Mouse (Mus musculus) testis, adult 2 months (tissue): ENCODE results near the gene Taok2. TPM values are rescaled to one million over a fixed set of nuclear protein-coding genes. Genes with fewer than 3 reads are reported as not detected.

Experiments used
- H3K27ac ChIP-seq: fragments of 200-500 bp; 2 replicates; pipeline ENCODE4 v1.5.1; 2012; ENCODE audit warnings: low read depth, low read length; ENCODE audit not compliant: control insufficient read depth, insufficient read depth
- H3K27me3 ChIP-seq: fragments of 200-500 bp; 2 replicates; pipeline ENCODE4 v1.6.1; 2012; ENCODE audit warnings: mild to moderate bottlenecking, low read length, moderate library complexity; ENCODE audit not compliant: control insufficient read depth, insufficient read depth
- H3K36me3 ChIP-seq: fragments of 200-500 bp; 2 replicates; pipeline ENCODE4 v1.6.1; 2012; ENCODE audit warnings: mild to moderate bottlenecking, low read length; ENCODE audit not compliant: control insufficient read depth, insufficient read depth
- H3K4me1 ChIP-seq: fragments of 200-500 bp; 2 replicates; pipeline ENCODE4 v1.6.1; 2012; ENCODE audit warnings: low read length; ENCODE audit not compliant: control insufficient read depth, insufficient read depth
- H3K4me3 ChIP-seq: fragments of 200-500 bp; 2 replicates; pipeline ENCODE4 v1.5.1; 2012; ENCODE audit warnings: low read depth, mild to moderate bottlenecking, low read length, moderate library complexity, mixed read lengths; ENCODE audit not compliant: control insufficient read depth
- CTCF ChIP-seq: fragments of 200-500 bp; IDR thresholded peaks from 2 replicates; pipeline ENCODE4 v1.5.1; 2012; ENCODE audit warnings: low read depth, mild to moderate bottlenecking, inconsistent platforms, low read length, moderate library complexity; ENCODE audit not compliant: control insufficient read depth, insufficient read depth, insufficient replicate concordance
- POLR2A ChIP-seq: fragments of 200-500 bp; IDR thresholded peaks from 2 replicates; pipeline ENCODE4 v1.6.1; 2012; ENCODE audit warnings: low read depth, mild to moderate bottlenecking, inconsistent platforms, low read length, moderate library complexity; ENCODE audit not compliant: control insufficient read depth
- polyA plus RNA-seq: library from polyadenylated mRNA; depleted of rRNA; stranded (reverse); fragments of >200 nt; gene quantifications from 2 replicates; pipeline ENCODE4 v1.2.3, GENCODE M21; 2012

Taok2 gene
- polyA plus RNA-seq, 1 experiment, result 43.5 TPM

- Histone ChIP-seq H3K36me3 (peaks cover 3% of the 10 kb centered on the region), H3K4me3 (no peak overlapping the region), H3K4me1 (no peaks in the 10 kb centered on the region), H3K27me3 (no peaks in the 10 kb centered on the region), H3K27ac (no peak overlapping the region)
- no peak for TF ChIP-seq CTCF
- TF ChIP-seq POLR2A, result no peak
Measured at GRCm38 (mm10) chr7:126870520-126870891, 14.0 kb downstream of the Taok2 start.

GRCm38 (mm10) chr7:126869780-126870519, 14.6 kb downstream of the Taok2 start:
- no peak overlapping the region for H3K27ac ChIP-seq
- H3K36me3 ChIP-seq, result peaks cover 3% of the 10 kb centered on the region
- no peaks in the 10 kb centered on the region for H3K27me3 ChIP-seq
- H3K4me1 ChIP-seq, result no peaks in the 10 kb centered on the region
- TF ChIP-seq CTCF, result no peak
- no peak for TF ChIP-seq POLR2A
- no peak overlapping the region for H3K4me3 ChIP-seq

GRCm38 (mm10) chr7:126868003-126868402, 16.5 kb downstream of the Taok2 start:
- Histone ChIP-seq H3K36me3 (peaks cover 8% of the 10 kb centered on the region), H3K4me1 (no peaks in the 10 kb centered on the region; the same call in 1 of the 2 replicates), H3K27ac (no peak overlapping the region), H3K27me3 (no peaks in the 10 kb centered on the region), H3K4me3 (no peak overlapping the region)
- TF ChIP-seq POLR2A, result no peak
- no peak for TF ChIP-seq CTCF

GRCm38 (mm10) chr7:126867534-126867933, 17.0 kb downstream of the Taok2 start:
- H3K4me1 ChIP-seq, result no peaks in the 10 kb centered on the region; the same call in none of the 2 replicates
- H3K27ac ChIP-seq, result no peak overlapping the region
- H3K36me3 ChIP-seq, result peaks cover 8% of the 10 kb centered on the region
- TF ChIP-seq CTCF, result no peak
- no peak for TF ChIP-seq POLR2A
- no peaks in the 10 kb centered on the region for H3K27me3 ChIP-seq
- H3K4me3 ChIP-seq, result no peak overlapping the region

GRCm38 (mm10) chr7:126863791-126864190, 20.7 kb downstream of the Taok2 start:
- Histone ChIP-seq H3K27ac (no peak overlapping the region), H3K4me1 (no peaks in the 10 kb centered on the region; the same call in none of the 2 replicates), H3K36me3 (peaks cover 7% of the 10 kb centered on the region), H3K27me3 (no peaks in the 10 kb centered on the region), H3K4me3 (peak overlapping the region; percentile 94)
- TF ChIP-seq CTCF (no peak), POLR2A (no peak)

- peak within 1 kb of the TSS; percentile 94 for H3K4me3 ChIP-seq
- H3K36me3 ChIP-seq, result peaks cover 7% of the 10 kb centered on the region
- TF ChIP-seq POLR2A (peak; percentile 12), CTCF (no peak)
- H3K4me1 ChIP-seq, result no peaks in the 10 kb centered on the region; the same call in none of the 2 replicates
- H3K27ac ChIP-seq, result peak within 1 kb of the TSS; percentile 98
- no peaks in the 10 kb centered on the region for H3K27me3 ChIP-seq
Measured at GRCm38 (mm10) chr7:126862147-126862784, 22.2 kb downstream of the Taok2 start, which contains the start of gene Ino80e. Ino80e (minus strand) TSS chr7:126862377.

- no peak for TF ChIP-seq CTCF
- TF ChIP-seq POLR2A, result peak; percentile 89
- Histone ChIP-seq H3K36me3 (peaks cover 7% of the 10 kb centered on the region), H3K27ac (peak within 1 kb of the TSS; percentile 98), H3K4me3 (peak within 1 kb of the TSS; percentile 94), H3K27me3 (no peaks in the 10 kb centered on the region), H3K4me1 (no peaks in the 10 kb centered on the region; the same call in none of the 2 replicates)
Measured at GRCm38 (mm10) chr7:126861429-126862130, 22.9 kb downstream of the Taok2 start, which contains the start of gene Hirip3. Hirip3 (plus strand) TSS chr7:126861972.
